Mouse (Mus musculus) granulocyte monocyte progenitor cell, adult 5-6 weeks (primary cell): ENCODE data around the gene Cdh16. TPM values are rescaled to one million over a fixed set of nuclear protein-coding genes. Genes with fewer than 3 reads are reported as not detected.
A peak's percentile ranks its signal among the peaks of the same experiment; 100 is the strongest.
"Not testable (repeated sequence)": the region's sequence is repeated elsewhere in the genome, so short reads cannot be mapped to it uniquely, and the experiment has no call there.

Source experiments
- ATAC-seq: replicated peaks from 2 replicates; pipeline ENCODE4 v1.8.0; 2016; ENCODE audit warnings: mild to moderate bottlenecking, moderate TSS enrichment, inconsistent platforms; ENCODE audit not compliant: poor library complexity, severe bottlenecking
- total RNA-seq, 2 experiments: library from RNA; stranded (forward) in 1 of 2; stranded (reverse) in 1 of 2; fragments of 200-712, 200-1000 nt in 1 of 2; fragments of >200 nt in 1 of 2; fragmentation: Nextera tagmentation in 1 of 2; gene quantifications; 2 replicates each; pipeline ENCODE4 v1.2.3; 2014 to 2017

The Cdh16 gene
- not detected in 2 replicates for total RNA-seq (2014; fragmentation: Nextera tagmentation)
- total RNA-seq (2017), result not detected in 2 replicates

GRCm38 (mm10) chr8:104624161-104624560 is at the start of gene Cdh16:
Cdh16 (minus strand) TSS chr8:104624396.
- no peak for ATAC-seq

- no peak for ATAC-seq
Measured at GRCm38 (mm10) chr8:104655614-104656013, 31.4 kb upstream of the Cdh16 start.

GRCm38 (mm10) chr8:104654984-104655383 is 30.8 kb upstream of the Cdh16 start:
- ATAC-seq, result peak; percentile 100

DNA sequence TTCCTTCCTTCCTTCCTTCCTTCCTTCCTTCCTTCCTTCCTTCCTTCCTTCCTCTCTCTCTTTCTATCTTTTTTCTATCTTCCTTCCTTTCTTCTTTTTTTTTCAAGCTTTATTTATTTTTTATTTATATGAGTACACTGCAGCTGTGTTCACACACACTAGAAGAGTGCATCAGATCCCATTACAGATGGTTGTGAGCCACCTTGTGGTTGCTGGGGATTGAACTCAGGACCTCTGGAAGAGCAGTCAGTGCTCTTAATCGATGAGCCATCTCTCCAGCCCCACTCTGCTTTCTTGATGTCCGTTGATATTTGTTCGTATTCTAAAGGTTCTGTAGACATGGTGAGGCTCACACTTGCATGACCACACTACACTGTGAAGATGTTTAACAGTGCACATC is 20.0 kb upstream of the Cdh16 start:
- ATAC-seq, result not testable (repeated sequence)

GRCm38 (mm10) chr8:104642324-104642654 is 18.1 kb upstream of the Cdh16 start:
- no peak for ATAC-seq

- ATAC-seq, result peak; percentile 95
Measured at GRCm38 (mm10) chr8:104641426-104642323, 17.5 kb upstream of the Cdh16 start, which contains the start of gene Ciao2b. Ciao2b (minus strand) TSS chr8:104641965.

DNA sequence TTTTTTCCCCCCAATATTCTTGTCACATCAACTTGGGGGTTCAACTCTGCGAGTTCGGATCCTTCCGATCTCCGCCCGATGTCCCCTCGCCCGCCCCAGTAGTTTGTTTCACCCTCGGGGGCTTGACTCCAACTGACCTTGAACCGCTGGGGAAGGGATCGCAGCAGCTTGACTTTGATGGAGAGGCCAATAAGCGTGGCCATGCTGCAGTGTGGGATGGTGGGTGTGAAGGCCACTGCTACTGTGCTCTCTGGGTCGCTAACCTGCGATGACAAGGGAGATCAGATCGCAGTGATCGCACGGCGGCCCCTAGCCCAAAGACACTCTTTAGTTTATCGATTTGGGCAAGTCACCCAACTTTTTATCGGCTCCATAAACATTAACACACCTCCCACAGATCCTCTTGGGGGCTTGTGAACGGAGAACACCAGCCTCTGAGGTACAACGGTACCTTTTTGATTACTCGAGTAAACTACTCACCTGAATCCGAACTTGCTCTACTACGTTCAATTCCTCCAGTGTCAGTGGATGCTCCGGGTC is 16.7 kb upstream of the Cdh16 start:
- ATAC-seq, result no peak

GRCm38 (mm10) chr8:104640241-104640640 is 16.0 kb upstream of the Cdh16 start:
- no peak for ATAC-seq

DNA sequence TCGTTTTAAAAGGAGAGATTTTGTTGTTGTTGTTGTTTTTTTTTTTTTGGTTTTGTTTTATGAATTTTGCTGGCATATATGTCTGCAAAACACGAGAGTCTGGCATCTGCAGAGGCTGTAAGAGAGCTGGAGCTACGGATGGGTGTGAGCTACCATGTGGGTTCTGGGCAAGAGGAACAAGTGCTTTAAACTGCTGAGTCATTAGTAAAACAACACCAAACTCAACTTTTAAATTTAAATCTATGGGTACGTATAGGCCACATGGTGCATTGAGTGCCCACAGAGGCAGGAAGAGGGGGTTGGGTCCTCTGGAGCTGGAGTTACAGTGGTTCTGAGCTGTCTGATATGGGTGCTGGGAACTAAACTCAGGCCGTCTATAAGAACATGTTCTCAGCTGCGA is 13.8 kb upstream of the Cdh16 start:
- ATAC-seq, result no peak

GRCm38 (mm10) chr8:104635004-104635710 is 11.0 kb upstream of the Cdh16 start:
- no peak for ATAC-seq

DNA sequence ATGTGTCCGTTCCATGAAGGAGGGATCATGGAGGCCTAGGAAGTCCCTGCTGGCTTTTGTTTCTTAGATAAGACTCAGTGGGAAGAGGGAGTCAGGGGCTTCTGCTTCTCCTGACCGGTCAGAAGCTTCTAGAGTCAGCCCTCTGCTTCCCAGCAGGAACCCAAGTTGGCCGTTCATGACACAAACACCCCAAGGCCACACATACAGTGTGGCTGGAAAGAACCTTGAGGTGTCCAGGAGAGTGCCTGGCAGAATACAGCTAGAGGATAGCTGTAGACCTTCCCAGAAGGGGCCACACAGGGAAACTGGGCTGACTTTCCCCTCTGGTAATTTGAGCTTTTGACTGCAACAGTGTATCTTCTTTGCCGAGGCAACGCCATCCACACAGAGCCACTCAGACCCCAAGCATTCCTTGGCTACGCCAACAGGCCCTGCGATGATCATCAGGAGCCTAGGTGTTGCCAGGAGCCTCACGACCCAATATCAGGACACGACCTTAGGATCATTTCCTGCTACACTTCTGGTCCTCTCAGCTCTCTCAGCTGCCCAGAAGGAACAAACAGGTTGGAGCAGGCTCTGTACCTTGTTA is 9.1 kb upstream of the Cdh16 start:
- no peak for ATAC-seq

DNA sequence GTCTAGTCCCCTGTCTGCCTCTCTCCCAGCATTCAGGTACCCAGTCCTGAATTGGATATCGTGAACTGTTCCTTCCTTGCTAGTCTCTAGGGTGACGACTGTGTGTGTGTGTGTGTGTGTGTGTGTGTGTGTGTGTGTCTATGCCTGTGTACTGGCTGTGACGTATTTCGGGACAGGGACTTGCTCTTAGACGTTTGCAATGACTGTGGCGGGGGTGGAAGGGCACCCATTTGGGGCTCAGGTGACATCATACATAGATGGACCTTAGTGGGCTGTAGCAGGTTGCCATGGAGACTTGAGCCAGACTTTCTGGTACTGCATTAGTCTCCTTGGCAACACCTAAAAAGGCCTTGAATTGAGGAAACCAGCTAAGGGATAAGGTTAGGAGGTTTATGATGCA is 8.3 kb upstream of the Cdh16 start:
- ATAC-seq, result no peak

- 0 out of 2 replicates have a peak, but pooled peaks have one; percentile 6 for ATAC-seq
Measured at GRCm38 (mm10) chr8:104631975-104632374, 7.8 kb upstream of the Cdh16 start.

- peak; percentile 79 for ATAC-seq
Measured at GRCm38 (mm10) chr8:104630981-104631663, 6.9 kb upstream of the Cdh16 start, which contains the start of gene Rrad. Rrad (minus strand) TSS chr8:104631327.

- ATAC-seq, result peak; percentile 55
Measured at GRCm38 (mm10) chr8:104630574-104630973, 6.4 kb upstream of the Cdh16 start.

DNA sequence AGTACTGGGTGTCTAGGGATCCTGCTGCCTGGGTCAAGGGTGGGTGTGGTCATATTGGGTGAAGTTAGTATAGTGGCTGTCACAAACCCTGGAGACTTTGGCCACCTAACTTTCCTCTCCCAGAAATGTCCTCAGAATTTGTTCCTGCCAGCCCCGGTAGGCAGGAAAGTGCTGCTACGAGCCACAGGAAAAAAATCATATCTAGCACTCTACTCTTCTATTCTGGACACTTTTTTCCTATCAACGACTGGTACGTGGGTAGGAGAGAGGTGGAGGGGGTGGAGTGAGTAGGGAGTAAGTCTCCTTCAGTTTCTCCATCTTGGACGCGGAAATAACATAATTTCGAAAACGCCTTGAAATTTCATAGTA is 5.9 kb upstream of the Cdh16 start:
- ATAC-seq, result no peak

GRCm38 (mm10) chr8:104629306-104630110 is 5.3 kb upstream of the Cdh16 start:
- no peak for ATAC-seq

DNA sequence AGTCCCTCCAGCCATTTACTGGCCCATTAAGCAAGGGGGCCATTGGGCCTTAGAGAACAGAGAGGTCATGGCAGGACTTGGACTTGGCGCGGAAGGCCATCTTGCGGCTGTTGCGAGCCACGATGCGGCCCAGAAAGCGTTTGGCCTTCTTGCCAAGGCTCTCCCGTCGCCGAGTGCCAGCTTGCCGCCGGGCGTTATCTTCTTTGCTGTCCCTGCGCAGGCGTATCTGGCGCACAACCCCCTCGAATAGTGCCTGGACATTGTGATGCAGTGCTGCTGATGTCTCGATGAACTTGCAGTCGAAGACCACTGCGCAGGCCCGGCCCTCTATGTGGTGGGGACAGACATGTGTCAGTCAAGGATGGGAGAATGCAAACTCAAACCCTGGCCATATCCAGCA is 4.2 kb upstream of the Cdh16 start:
- ATAC-seq, result no peak

- no peak for ATAC-seq
Measured at GRCm38 (mm10) chr8:104627065-104627740, 3.0 kb upstream of the Cdh16 start.
